ENCODE assay signal across 11 mouse cellular contexts in genomic region chr19:6925611-6926329, GRCm38 (mm10). TPM values are rescaled to one million over a fixed set of nuclear protein-coding genes. Genes with fewer than 3 reads are reported as not detected.
DNase-seq lines count a peak whose midpoint lies in the region; ATAC-seq lines count a peak whose summit lies in the region.
"Had no signal": no experiment of that assay in that cellular context is flagged by ENCODE, and none has a peak within 500 bp of the region (broad histone marks: within the 10 kb centered on the region; RNA-seq: fewer than 3 reads in every experiment).

No protein-coding gene starts in this region.

- H3K9me3 ChIP-seq in forebrain, embryonic 10.5 days = 0 out of 2 replicates have a peak, but pooled peaks cover 3% of the 10 kb centered on the region
- no peaks in the 10 kb centered on the region for H3K9me3 ChIP-seq in forebrain, embryonic 15.5 days
- no peaks in the 10 kb centered on the region for H3K9me3 ChIP-seq in lung, embryonic 16.5 days (ENCODE audit: control insufficient read depth, low read length)
- no peaks in the 10 kb centered on the region for H3K9me3 ChIP-seq in intestine, embryonic 15.5 days
- no peaks in the 10 kb centered on the region for H3K9me3 ChIP-seq in neural tube, embryonic 15.5 days (replicated peaks)

- WGBS in forebrain, embryonic 10.5 days = 3% methylated on average over 40 of the region's 40 CpGs
- 7% methylated on average over 37 of the region's 40 CpGs for WGBS in forebrain, embryonic 15.5 days
- WGBS in lung, embryonic 16.5 days = 15% methylated on average over 36 of the region's 40 CpGs
- 20% methylated on average over 40 of the region's 40 CpGs for WGBS in intestine, embryonic 15.5 days
- 7% methylated on average over 38 of the region's 40 CpGs for WGBS in neural tube, embryonic 15.5 days

- no peak overlapping the region for H3K27ac ChIP-seq in forebrain, embryonic 10.5 days
- H3K27ac ChIP-seq in forebrain, embryonic 15.5 days (replicated peaks) = no peak overlapping the region
- H3K27ac ChIP-seq in lung, embryonic 16.5 days (ENCODE audit: low read length) = no peak overlapping the region
- H3K27ac ChIP-seq in intestine, embryonic 15.5 days = no peak overlapping the region
- H3K27ac ChIP-seq in neural tube, embryonic 15.5 days (replicated peaks) = no peak overlapping the region
- H3K27ac ChIP-seq: macrophage had no signal

- ATAC-seq in forebrain, embryonic 15.5 days (replicated peaks) = no peak
- no peak for ATAC-seq in lung, embryonic 16.5 days (ENCODE audit: low read depth)
- ATAC-seq in intestine, embryonic 15.5 days = no peak
- ATAC-seq in neural tube, embryonic 15.5 days (ENCODE audit: low FRiP score) = no peak
- ATAC-seq: forebrain, embryonic 14.5 days had no signal

- DNase-seq in forebrain, embryonic 10.5 days (ENCODE audit: extremely low spot score, low spot score) = no peak
- DNase-seq in lung, adult 18-20 months = no peak
- no peak for DNase-seq in gastrocnemius, adult 8-10 months (ENCODE audit: low spot score in 2 of 2)
- DNase-seq in cerebellum, postnatal 4 days (ENCODE audit: low spot score in 2 of 2) = no peak
- DNase-seq: right cerebral cortex, adult 18-20 months had no signal

- H3K4me3 ChIP-seq in forebrain, embryonic 10.5 days = peak overlapping the region; percentile 27; the same call in 1 of the 2 replicates
- H3K4me3 ChIP-seq in forebrain, embryonic 15.5 days = no peak overlapping the region
- H3K4me3 ChIP-seq in lung, embryonic 16.5 days (ENCODE audit: low read length) = peak overlapping the region; percentile 25
- H3K4me3 ChIP-seq in intestine, embryonic 15.5 days (replicated peaks) = 0 out of 2 replicates have a peak overlapping the region, but pooled peaks have one; percentile 7
- peak overlapping the region; percentile 3; the same call in 1 of the 2 replicates for H3K4me3 ChIP-seq in neural tube, embryonic 15.5 days (replicated peaks)

- H3K4me1 ChIP-seq in forebrain, embryonic 10.5 days = peaks cover 50% of the 10 kb centered on the region
- peaks cover 29% of the 10 kb centered on the region for H3K4me1 ChIP-seq in forebrain, embryonic 15.5 days
- H3K4me1 ChIP-seq in lung, embryonic 16.5 days (replicated peaks; ENCODE audit: control insufficient read depth, insufficient read depth, low read length) = peaks cover 19% of the 10 kb centered on the region
- peaks cover 21% of the 10 kb centered on the region for H3K4me1 ChIP-seq in intestine, embryonic 15.5 days (replicated peaks)
- peaks cover 27% of the 10 kb centered on the region for H3K4me1 ChIP-seq in neural tube, embryonic 15.5 days

- H3K27me3 ChIP-seq in forebrain, embryonic 10.5 days (ENCODE audit: poor library complexity, severe bottlenecking) = peaks cover 87% of the 10 kb centered on the region
- peaks cover 75% of the 10 kb centered on the region for H3K27me3 ChIP-seq in forebrain, embryonic 15.5 days
- peaks cover 70% of the 10 kb centered on the region for H3K27me3 ChIP-seq in lung, embryonic 16.5 days (ENCODE audit: control insufficient read depth, insufficient read depth, low read depth, low read length)
- H3K27me3 ChIP-seq in intestine, embryonic 15.5 days (replicated peaks) = peaks cover 59% of the 10 kb centered on the region
- peaks cover 77% of the 10 kb centered on the region for H3K27me3 ChIP-seq in neural tube, embryonic 15.5 days (replicated peaks)

- no peak overlapping the region for H3K9ac ChIP-seq in forebrain, embryonic 15.5 days (replicated peaks)
- no peak overlapping the region for H3K9ac ChIP-seq in lung, embryonic 16.5 days (ENCODE audit: low read length)
- H3K9ac ChIP-seq in intestine, embryonic 15.5 days = 0 out of 2 replicates have a peak overlapping the region, but pooled peaks have one; percentile 1
- no peak overlapping the region for H3K9ac ChIP-seq in neural tube, embryonic 15.5 days (replicated peaks)

- no peaks in the 10 kb centered on the region for H3K36me3 ChIP-seq in forebrain, embryonic 10.5 days (replicated peaks)
- H3K36me3 ChIP-seq in forebrain, embryonic 15.5 days = no peaks in the 10 kb centered on the region
- H3K36me3 ChIP-seq in lung, embryonic 16.5 days (ENCODE audit: control insufficient read depth, insufficient read depth, low read length) = no peaks in the 10 kb centered on the region
- no peaks in the 10 kb centered on the region for H3K36me3 ChIP-seq in intestine, embryonic 15.5 days
- no peaks in the 10 kb centered on the region for H3K36me3 ChIP-seq in neural tube, embryonic 15.5 days

- no peak overlapping the region for H3K4me2 ChIP-seq in forebrain, embryonic 15.5 days (replicated peaks)
- peak overlapping the region; percentile 42 for H3K4me2 ChIP-seq in lung, embryonic 16.5 days (ENCODE audit: low read depth, low read length)
- peak overlapping the region; percentile 48 for H3K4me2 ChIP-seq in intestine, embryonic 15.5 days (replicated peaks)
- peak overlapping the region; percentile 43; the same call in 1 of the 2 replicates for H3K4me2 ChIP-seq in neural tube, embryonic 15.5 days

RNA-seq across cellular contexts. Expression of gene Catsperz, which starts 0.6 kb away (rescaled TPM):
- polyA plus RNA-seq in forebrain, embryonic 10.5 days (2016; fragmentation: Nextera tagmentation; extraction: Ambion mirVana) = 0.55 and 0.60 TPM in 2 replicates
- polyA plus RNA-seq in forebrain, embryonic 15.5 days (2015; fragmentation: Nextera tagmentation; extraction: Ambion mirVana) = 0.85 and 0.96 TPM in 2 replicates
- polyA plus RNA-seq in lung, embryonic 16.5 days (2015; fragmentation: Nextera tagmentation; extraction: Ambion mirVana) = 2.5 TPM in 2 replicates
- 1.1 and 1.6 TPM in 2 replicates for polyA plus RNA-seq in intestine, embryonic 15.5 days (2015; fragmentation: Nextera tagmentation; extraction: Ambion mirVana)
- polyA plus RNA-seq in neural tube, embryonic 15.5 days (2015; fragmentation: Nextera tagmentation; extraction: Ambion mirVana) = 6.8 TPM in 2 replicates
- total RNA-seq in gastrocnemius, adult 8-10 months (2022) = not detected
- polyA plus RNA-seq: macrophage had no signal

RNA-seq across cellular contexts. Expression of gene Esrra, which starts 4.2 kb away (rescaled TPM):
- 8.4 and 9.0 TPM in 2 replicates for polyA plus RNA-seq in forebrain, embryonic 10.5 days (2016; fragmentation: Nextera tagmentation; extraction: Ambion mirVana)
- polyA plus RNA-seq in forebrain, embryonic 15.5 days (2015; fragmentation: Nextera tagmentation; extraction: Ambion mirVana) = 20.3 and 21.2 TPM in 2 replicates
- polyA plus RNA-seq in lung, embryonic 16.5 days (2015; fragmentation: Nextera tagmentation; extraction: Ambion mirVana) = 8.5 and 9.9 TPM in 2 replicates
- polyA plus RNA-seq in intestine, embryonic 15.5 days (2015; fragmentation: Nextera tagmentation; extraction: Ambion mirVana) = 32.2 and 37.6 TPM in 2 replicates
- polyA plus RNA-seq in neural tube, embryonic 15.5 days (2015; fragmentation: Nextera tagmentation; extraction: Ambion mirVana) = 16.9 and 17.1 TPM in 2 replicates
- total RNA-seq in gastrocnemius, adult 8-10 months (2022) = 100 to 1,000 TPM in 1 of 4 experiments, 10 to 100 TPM in 3; 82.8 to 114 (median 93.4) TPM

RNA-seq across cellular contexts. Expression of gene Kcnk4, which starts 8.5 kb away (rescaled TPM):
- polyA plus RNA-seq in forebrain, embryonic 10.5 days (2016; fragmentation: Nextera tagmentation; extraction: Ambion mirVana) = 0.24 TPM in 1 of 2 replicates, not detected in the other
- 1.4 and 1.8 TPM in 2 replicates for polyA plus RNA-seq in forebrain, embryonic 15.5 days (2015; fragmentation: Nextera tagmentation; extraction: Ambion mirVana)
- polyA plus RNA-seq in lung, embryonic 16.5 days (2015; fragmentation: Nextera tagmentation; extraction: Ambion mirVana) = 0.21 and 0.96 TPM in 2 replicates
- 0.29 and 0.40 TPM in 2 replicates for polyA plus RNA-seq in intestine, embryonic 15.5 days (2015; fragmentation: Nextera tagmentation; extraction: Ambion mirVana)
- polyA plus RNA-seq in neural tube, embryonic 15.5 days (2015; fragmentation: Nextera tagmentation; extraction: Ambion mirVana) = 11.8 and 13.8 TPM in 2 replicates
- total RNA-seq in gastrocnemius, adult 8-10 months (2022) = not detected
- polyA plus RNA-seq: macrophage had no signal

RNA-seq across cellular contexts. Expression of gene Prdx5, which starts 15.9 kb away (rescaled TPM):
- polyA plus RNA-seq in forebrain, embryonic 10.5 days (2016; fragmentation: Nextera tagmentation; extraction: Ambion mirVana) = 144 and 154 TPM in 2 replicates
- polyA plus RNA-seq in forebrain, embryonic 15.5 days (2015; fragmentation: Nextera tagmentation; extraction: Ambion mirVana) = 231 and 241 TPM in 2 replicates
- polyA plus RNA-seq in lung, embryonic 16.5 days (2015; fragmentation: Nextera tagmentation; extraction: Ambion mirVana) = 283 and 302 TPM in 2 replicates
- polyA plus RNA-seq in intestine, embryonic 15.5 days (2015; fragmentation: Nextera tagmentation; extraction: Ambion mirVana) = 184 and 205 TPM in 2 replicates
- polyA plus RNA-seq in neural tube, embryonic 15.5 days (2015; fragmentation: Nextera tagmentation; extraction: Ambion mirVana) = 392 and 417 TPM in 2 replicates
- 100 to 1,000 TPM; 195 to 214 (median 202) TPM for total RNA-seq in gastrocnemius, adult 8-10 months (2022)

RNA-seq across cellular contexts. Expression of gene Bad, which starts 15.9 kb away (rescaled TPM):
- 55.9 and 59.8 TPM in 2 replicates for polyA plus RNA-seq in forebrain, embryonic 10.5 days (2016; fragmentation: Nextera tagmentation; extraction: Ambion mirVana)
- 83.7 and 83.8 TPM in 2 replicates for polyA plus RNA-seq in forebrain, embryonic 15.5 days (2015; fragmentation: Nextera tagmentation; extraction: Ambion mirVana)
- 82.5 and 90.7 TPM in 2 replicates for polyA plus RNA-seq in lung, embryonic 16.5 days (2015; fragmentation: Nextera tagmentation; extraction: Ambion mirVana)
- polyA plus RNA-seq in intestine, embryonic 15.5 days (2015; fragmentation: Nextera tagmentation; extraction: Ambion mirVana) = 70.0 and 72.4 TPM in 2 replicates
- polyA plus RNA-seq in neural tube, embryonic 15.5 days (2015; fragmentation: Nextera tagmentation; extraction: Ambion mirVana) = 90.8 and 90.9 TPM in 2 replicates
- 10 to 100 TPM in 2 of 4 experiments, 1 to 10 TPM in 2; 8.2 to 11.8 (median 10.6) TPM for total RNA-seq in gastrocnemius, adult 8-10 months (2022)
